ENCODE assay signal across 7 mouse cellular contexts in the genomic region with DNA sequence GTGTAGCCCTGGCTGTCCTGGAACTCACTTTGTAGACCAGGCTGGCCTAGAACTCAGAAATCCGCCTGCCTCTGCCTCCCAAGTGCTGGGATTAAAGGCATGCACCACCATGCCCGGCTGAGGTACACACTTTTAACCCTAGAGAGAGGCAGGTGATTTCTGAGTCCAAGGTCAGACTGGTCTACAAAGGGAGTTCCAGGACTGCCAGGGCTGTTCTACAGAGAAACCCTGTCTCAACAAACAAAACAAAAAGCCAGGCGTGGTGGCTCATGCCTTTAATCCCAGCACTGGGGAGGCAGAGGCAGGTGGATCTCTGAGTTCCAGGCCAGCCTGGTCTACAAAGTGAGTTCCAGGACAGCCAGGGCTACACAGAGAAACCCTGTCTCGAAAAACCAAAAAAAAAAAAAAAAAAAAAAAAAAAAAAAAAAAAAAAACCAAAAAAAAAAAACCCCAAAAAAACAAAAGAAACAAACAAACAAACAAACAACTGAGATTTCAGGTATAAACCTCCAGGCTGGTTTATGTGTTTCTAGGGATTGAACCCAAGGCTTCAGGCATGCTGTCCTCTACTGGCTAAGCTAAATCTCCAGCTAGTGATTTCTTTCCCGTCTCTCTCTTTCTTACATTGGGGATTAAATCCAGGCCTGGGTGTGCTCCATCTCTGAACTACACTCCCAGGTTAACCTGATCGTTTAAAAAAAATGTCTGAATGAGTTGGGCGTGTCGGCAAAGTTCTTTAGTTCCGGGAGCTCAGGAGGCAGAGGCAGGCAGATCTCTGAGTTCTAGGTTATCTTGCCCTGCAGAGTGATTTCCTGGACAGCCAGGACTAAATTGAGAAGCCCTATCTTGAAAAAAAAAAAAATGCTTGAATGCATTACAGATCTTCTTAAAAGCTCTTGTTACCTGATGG. TPM values are rescaled to one million over a fixed set of nuclear protein-coding genes. Genes with fewer than 3 reads are reported as not detected.
"Had no signal": no experiment of that assay in that cellular context is flagged by ENCODE, and none has a peak within 500 bp of the region (broad histone marks: within the 10 kb centered on the region; RNA-seq: fewer than 3 reads in every experiment).

No protein-coding gene starts in this region.

RNA-seq across cellular contexts. Expression of a gene that starts 4.7 kb away (rescaled TPM):
- total RNA-seq: granulocyte monocyte progenitor cell, adult 5-6 weeks had no signal

RNA-seq across cellular contexts. Expression of a gene that starts 28.1 kb away (rescaled TPM):
- total RNA-seq: granulocyte monocyte progenitor cell, adult 5-6 weeks; heart, adult 2 months; heart, postnatal 14 days; heart, postnatal 36 days; hematopoietic stem cell, adult 5-6 weeks had no signal
- polyA plus RNA-seq: heart, adult 2 months; heart, postnatal 0 days; inflammation-experienced regulatory T-cells, adult 6 months had no signal
